Mouse (Mus musculus): ENCODE measurements around the gene Fam222b. TPM values are rescaled to one million over a fixed set of nuclear protein-coding genes. Genes with fewer than 3 reads are reported as not detected.
A peak's percentile ranks its signal among the peaks of the same experiment; 100 is the strongest.
"Not testable (repeated sequence)": the region's sequence is repeated elsewhere in the genome, so short reads cannot be mapped to it uniquely, and the experiment has no call there.

The Fam222b gene
- polyA plus RNA-seq, 1 experiment: 12.5 TPM

GRCm38 (mm10) chr11:78180081-78180761, 85.8 kb downstream of the Fam222b start:
- Histone ChIP-seq H3K27ac (ENCODE audit: insufficient read depth, low read length) (no peak overlapping the region), H3K36me3 (ENCODE audit: control insufficient read depth, insufficient read depth, low read length) (peaks cover 18% of the 10 kb centered on the region), H3K27me3 (ENCODE audit: control insufficient read depth, insufficient read depth, low read length) (no peaks in the 10 kb centered on the region), H3K4me1 (ENCODE audit: control insufficient read depth, insufficient read depth, insufficient read length) (peaks cover 8% of the 10 kb centered on the region), H3K4me3 (ENCODE audit: extremely low read depth, insufficient read depth, insufficient read length) (no peak overlapping the region)
- 85% methylated on average over 6 of the region's 6 CpGs for WGBS
- TF ChIP-seq POLR2A (IDR thresholded peaks at IDR 0.05; ENCODE audit: low read depth, low read length) (no peak), CTCF (IDR thresholded peaks at IDR 0.05; ENCODE audit: extremely low read depth, insufficient read depth, insufficient read length, insufficient replicate concordance) (no peak)
- no peak for DNase-seq (ENCODE audit: low read depth in 1 of 2, low spot score in 2 of 2)

- WGBS: 63% methylated on average over 2 of the region's 2 CpGs
- H3K27me3 ChIP-seq (ENCODE audit: control insufficient read depth, insufficient read depth, low read length): no peaks in the 10 kb centered on the region
- H3K27ac ChIP-seq (ENCODE audit: insufficient read depth, low read length): no peak overlapping the region
- peaks cover 5% of the 10 kb centered on the region; the same call in 1 of the 2 replicates for H3K4me1 ChIP-seq (ENCODE audit: control insufficient read depth, insufficient read depth, insufficient read length)
- no peak for DNase-seq (ENCODE audit: low read depth in 1 of 2, low spot score in 2 of 2)
- TF ChIP-seq CTCF (IDR thresholded peaks at IDR 0.05; ENCODE audit: extremely low read depth, insufficient read depth, insufficient read length, insufficient replicate concordance): no peak
- no peak for TF ChIP-seq POLR2A (IDR thresholded peaks at IDR 0.05; ENCODE audit: low read depth, low read length)
- H3K36me3 ChIP-seq (ENCODE audit: control insufficient read depth, insufficient read depth, low read length): peaks cover 18% of the 10 kb centered on the region
- no peak overlapping the region for H3K4me3 ChIP-seq (ENCODE audit: extremely low read depth, insufficient read depth, insufficient read length)
Observed at GRCm38 (mm10) chr11:78181830-78182357, 87.4 kb downstream of the Fam222b start.

GRCm38 (mm10) chr11:78182450-78182849, 88.0 kb downstream of the Fam222b start:
- TF ChIP-seq POLR2A (IDR thresholded peaks at IDR 0.05; ENCODE audit: low read depth, low read length) (no peak), CTCF (IDR thresholded peaks at IDR 0.05; ENCODE audit: extremely low read depth, insufficient read depth, insufficient read length, insufficient replicate concordance) (no peak)
- Histone ChIP-seq H3K27ac (ENCODE audit: insufficient read depth, low read length) (no peak overlapping the region), H3K4me3 (ENCODE audit: extremely low read depth, insufficient read depth, insufficient read length) (peak overlapping the region; percentile 28; the same call in 1 of the 2 replicates), H3K36me3 (ENCODE audit: control insufficient read depth, insufficient read depth, low read length) (peaks cover 18% of the 10 kb centered on the region), H3K27me3 (ENCODE audit: control insufficient read depth, insufficient read depth, low read length) (peaks cover 1% of the 10 kb centered on the region; the same call in 1 of the 2 replicates), H3K4me1 (ENCODE audit: control insufficient read depth, insufficient read depth, insufficient read length) (peaks cover 5% of the 10 kb centered on the region; the same call in 1 of the 2 replicates)
- DNase-seq (ENCODE audit: low read depth in 1 of 2, low spot score in 2 of 2): no peak
- 6% methylated on average over 7 of the region's 7 CpGs for WGBS

GRCm38 (mm10) chr11:78182961-78183844, 88.7 kb downstream of the Fam222b start, which contains the start of gene Rpl23a:
Gene Rpl23a, minus strand, starts transcription at chr11:78183584.
- WGBS: under 1% methylated on average over 38 of the region's 38 CpGs
- DNase-seq (ENCODE audit: low read depth in 1 of 2, low spot score in 2 of 2): peak; percentile 63 to 85
- TF ChIP-seq CTCF (IDR thresholded peaks at IDR 0.05; ENCODE audit: extremely low read depth, insufficient read depth, insufficient read length, insufficient replicate concordance) (no peak), POLR2A (IDR thresholded peaks at IDR 0.05; ENCODE audit: low read depth, low read length) (peak; percentile 93)
- Histone ChIP-seq H3K27ac (ENCODE audit: insufficient read depth, low read length) (peak within 1 kb of the TSS; percentile 74), H3K27me3 (ENCODE audit: control insufficient read depth, insufficient read depth, low read length) (peaks cover 4% of the 10 kb centered on the region), H3K36me3 (ENCODE audit: control insufficient read depth, insufficient read depth, low read length) (peaks cover 18% of the 10 kb centered on the region), H3K4me3 (ENCODE audit: extremely low read depth, insufficient read depth, insufficient read length) (peak within 1 kb of the TSS; percentile 98), H3K4me1 (ENCODE audit: control insufficient read depth, insufficient read depth, insufficient read length) (peaks cover 7% of the 10 kb centered on the region)

GRCm38 (mm10) chr11:78183884-78184514, 89.5 kb downstream of the Fam222b start:
- Histone ChIP-seq H3K36me3 (ENCODE audit: control insufficient read depth, insufficient read depth, low read length) (peaks cover 18% of the 10 kb centered on the region), H3K27me3 (ENCODE audit: control insufficient read depth, insufficient read depth, low read length) (peaks cover 12% of the 10 kb centered on the region), H3K4me3 (ENCODE audit: extremely low read depth, insufficient read depth, insufficient read length) (no peak overlapping the region), H3K4me1 (ENCODE audit: control insufficient read depth, insufficient read depth, insufficient read length) (peaks cover 9% of the 10 kb centered on the region), H3K27ac (ENCODE audit: insufficient read depth, low read length) (no peak overlapping the region)
- DNase-seq (ENCODE audit: low read depth in 1 of 2, low spot score in 2 of 2): no peak
- TF ChIP-seq POLR2A (IDR thresholded peaks at IDR 0.05; ENCODE audit: low read depth, low read length) (no peak), CTCF (IDR thresholded peaks at IDR 0.05; ENCODE audit: extremely low read depth, insufficient read depth, insufficient read length, insufficient replicate concordance) (no peak)
- WGBS: 58% methylated on average over 10 of the region's 10 CpGs

GRCm38 (mm10) chr11:78184702-78185101, 90.2 kb downstream of the Fam222b start:
- H3K27ac ChIP-seq (ENCODE audit: insufficient read depth, low read length); H3K4me1 ChIP-seq (ENCODE audit: control insufficient read depth, insufficient read depth, insufficient read length); H3K4me3 ChIP-seq (ENCODE audit: extremely low read depth, insufficient read depth, insufficient read length); DNase-seq (ENCODE audit: low read depth in 1 of 2, low spot score in 2 of 2): not testable (repeated sequence)
- peaks cover 16% of the 10 kb centered on the region for H3K36me3 ChIP-seq (ENCODE audit: control insufficient read depth, insufficient read depth, low read length)
- peaks cover 18% of the 10 kb centered on the region for H3K27me3 ChIP-seq (ENCODE audit: control insufficient read depth, insufficient read depth, low read length)
- 90% methylated on average over 6 of the region's 6 CpGs for WGBS

Measured in spleen, adult 2 months (tissue).